Mouse (Mus musculus) kidney, postnatal 0 days (tissue): Measurements from ENCODE around the gene Pign. TPM values are rescaled to one million over a fixed set of nuclear protein-coding genes. Genes with fewer than 3 reads are reported as not detected.

Source experiments
- ATAC-seq: fragments of 200-750 bp; cut with Nextera tagmentation; replicated peaks from 2 replicates; pipeline ENCODE4 v1.8.0; 2017; ENCODE audit warnings: low read depth, moderate number of reproducible peaks, moderate TSS enrichment, moderate library complexity; ENCODE audit not compliant: low FRiP score
- DNase-seq: peaks from one replicate; pipeline ENCODE4 v3.0.0-alpha.2; 2016; ENCODE audit warnings: low spot score
- H3K27ac ChIP-seq: fragments of 300-500 bp; sonication (generic); 2 replicates; pipeline ENCODE4 v1.5.1; 2014; ENCODE audit warnings: mild to moderate bottlenecking
- H3K27me3 ChIP-seq: fragments of 300-500 bp; sonication (generic); 2 replicates; pipeline ENCODE4 v1.6.1; 2014; ENCODE audit warnings: low read length, mixed read lengths; ENCODE audit not compliant: insufficient read depth
- H3K36me3 ChIP-seq: fragments of 300-500 bp; sonication (generic); 2 replicates; pipeline ENCODE4 v1.6.1; 2014; ENCODE audit warnings: low read length, mixed read lengths; ENCODE audit not compliant: insufficient read depth
- H3K4me1 ChIP-seq: fragments of 300-500 bp; sonication (generic); replicated peaks from 2 replicates; pipeline ENCODE4 v1.6.1; 2014; ENCODE audit warnings: antibody characterized with exemption, low read length, mixed read lengths; ENCODE audit not compliant: insufficient read depth
- H3K4me2 ChIP-seq: fragments of 300-500 bp; sonication (generic); 2 replicates; pipeline ENCODE4 v1.6.1; 2014; ENCODE audit warnings: mild to moderate bottlenecking, low read length, moderate library complexity, mixed read lengths
- H3K4me3 ChIP-seq: fragments of 300-500 bp; sonication (generic); replicated peaks from 2 replicates; pipeline ENCODE4 v1.5.1; 2014; ENCODE audit warnings: low read depth, low read length
- H3K9ac ChIP-seq: fragments of 300-500 bp; sonication (generic); 2 replicates; pipeline ENCODE4 v1.6.1; 2014; ENCODE audit warnings: low read depth, low read length
- H3K9me3 ChIP-seq: fragments of 300-500 bp; sonication (generic); replicated peaks from 2 replicates; pipeline ENCODE4 v1.6.1; 2016; ENCODE audit warnings: low read length, inconsistent platforms, mixed read lengths
- CTCF ChIP-seq: IDR thresholded peaks from 2 replicates; pipeline ENCODE4 v1.5.1; 2016; ENCODE audit warnings: antibody characterized with exemption, low read depth, mild to moderate bottlenecking, moderate library complexity
- WGBS: fragments of 180-500 bp; shearing (Covaris S2); extraction: QIAGEN DNeasy Blood & Tissue Kit; methylation state at CpG from one replicate; pipeline ENCODE4 v1.1.7; 2014; 5-methylcytosine and 5-hydroxymethylcytosine counted together
- polyA plus RNA-seq: library from polyadenylated mRNA; unstranded; fragments of >200 nt; fragmentation: Nextera tagmentation; extraction: Ambion mirVana; gene quantifications from 2 replicates; pipeline ENCODE4 v1.2.1, GENCODE M21; 2015

Gene Pign
- polyA plus RNA-seq, 1 experiment from 2014 or later, result 9.6 TPM

GRCm38 (mm10) chr1:105660015-105660414, 3.5 kb downstream of the Pign start:
- 19% methylated on average over 3 of the region's 3 CpGs for WGBS
- no peak overlapping the region for H3K4me2 ChIP-seq
- no peak overlapping the region for H3K9ac ChIP-seq
- no peaks in the 10 kb centered on the region for H3K9me3 ChIP-seq
- no peak overlapping the region for H3K4me3 ChIP-seq
- TF ChIP-seq CTCF, result peak; percentile 86
- 0 out of 2 replicates have a peak, but pooled peaks cover 4% of the 10 kb centered on the region for H3K4me1 ChIP-seq
- 0 out of 2 replicates have a peak, but pooled peaks cover 4% of the 10 kb centered on the region for H3K36me3 ChIP-seq
- no peak overlapping the region for H3K27ac ChIP-seq
- no peaks in the 10 kb centered on the region for H3K27me3 ChIP-seq
- DNase-seq (peak; percentile 76), ATAC-seq (no peak)

GRCm38 (mm10) chr1:105653981-105654380, 9.5 kb downstream of the Pign start:
- no peak for TF ChIP-seq CTCF
- Histone ChIP-seq H3K4me1 (no peaks in the 10 kb centered on the region), H3K4me2 (no peak overlapping the region), H3K9me3 (no peaks in the 10 kb centered on the region), H3K36me3 (0 out of 2 replicates have a peak, but pooled peaks cover 4% of the 10 kb centered on the region), H3K4me3 (no peak overlapping the region), H3K27me3 (no peaks in the 10 kb centered on the region), H3K27ac (no peak overlapping the region), H3K9ac (no peak overlapping the region)
- ATAC-seq (no peak), DNase-seq (no peak)
- WGBS, result 98% methylated on average over 1 of the region's 1 CpGs

GRCm38 (mm10) chr1:105650650-105651049, 12.8 kb downstream of the Pign start:
- 89% methylated on average over 1 of the region's 1 CpGs for WGBS
- no peak overlapping the region for H3K9ac ChIP-seq

GRCm38 (mm10) chr1:105644093-105644492, 19.4 kb downstream of the Pign start:
- H3K27ac ChIP-seq, result no peak overlapping the region
- no peaks in the 10 kb centered on the region for H3K4me1 ChIP-seq
- peaks cover 28% of the 10 kb centered on the region; the same call in 1 of the 2 replicates for H3K36me3 ChIP-seq
- H3K9ac ChIP-seq, result no peak overlapping the region
- H3K27me3 ChIP-seq, result no peaks in the 10 kb centered on the region
- H3K4me3 ChIP-seq, result no peak overlapping the region
- ATAC-seq (no peak), DNase-seq (no peak)
- 91% methylated on average over 3 of the region's 3 CpGs for WGBS
- no peak overlapping the region for H3K4me2 ChIP-seq
- no peaks in the 10 kb centered on the region for H3K9me3 ChIP-seq
- no peak for TF ChIP-seq CTCF

More at GRCm38 (mm10) chr1:105650650-105651049, 12.8 kb downstream of the Pign start:
- Histone ChIP-seq H3K4me3 (no peak overlapping the region), H3K9me3 (no peaks in the 10 kb centered on the region), H3K36me3 (0 out of 2 replicates have a peak, but pooled peaks cover 7% of the 10 kb centered on the region), H3K27me3 (no peaks in the 10 kb centered on the region), H3K4me2 (no peak overlapping the region), H3K27ac (no peak overlapping the region), H3K4me1 (no peaks in the 10 kb centered on the region)
- no peak for DNase-seq
- no peak for TF ChIP-seq CTCF
- no peak for ATAC-seq

- Histone ChIP-seq H3K9ac (no peak overlapping the region), H3K9me3 (no peaks in the 10 kb centered on the region), H3K4me3 (no peak overlapping the region), H3K4me1 (no peaks in the 10 kb centered on the region), H3K36me3 (no peaks in the 10 kb centered on the region), H3K27me3 (no peaks in the 10 kb centered on the region), H3K4me2 (no peak overlapping the region), H3K27ac (no peak overlapping the region)
- ATAC-seq (no peak), DNase-seq (peak; percentile 82)
- 36% methylated on average over 3 of the region's 3 CpGs for WGBS
- TF ChIP-seq CTCF, result peak; percentile 80
These were observed 33.0 kb downstream of the Pign start for GRCm38 (mm10) chr1:105630481-105630880.

- DNase-seq, result no peak
- 36% methylated on average over 2 of the region's 2 CpGs for WGBS
These were observed 73.8 kb downstream of the Pign start for GRCm38 (mm10) chr1:105589673-105590072.

GRCm38 (mm10) chr1:105588697-105589096, 74.8 kb downstream of the Pign start:
- DNase-seq (peak; percentile 8), ATAC-seq (no peak)
- Histone ChIP-seq H3K9me3 (no peaks in the 10 kb centered on the region), H3K36me3 (0 out of 2 replicates have a peak, but pooled peaks cover 2% of the 10 kb centered on the region), H3K4me2 (no peak overlapping the region), H3K9ac (no peak overlapping the region), H3K27me3 (no peaks in the 10 kb centered on the region), H3K4me3 (no peak overlapping the region), H3K27ac (no peak overlapping the region), H3K4me1 (no peaks in the 10 kb centered on the region)
- no peak for TF ChIP-seq CTCF
- WGBS, result 73% methylated on average over 5 of the region's 5 CpGs

More at GRCm38 (mm10) chr1:105589673-105590072, 73.8 kb downstream of the Pign start:
- H3K4me2 ChIP-seq, result no peak overlapping the region
- no peaks in the 10 kb centered on the region for H3K27me3 ChIP-seq
- H3K9ac ChIP-seq, result no peak overlapping the region
- 0 out of 2 replicates have a peak, but pooled peaks cover 2% of the 10 kb centered on the region for H3K36me3 ChIP-seq
- TF ChIP-seq CTCF, result no peak
- no peak overlapping the region for H3K4me3 ChIP-seq
- H3K4me1 ChIP-seq, result no peaks in the 10 kb centered on the region
- no peaks in the 10 kb centered on the region for H3K9me3 ChIP-seq
- no peak for ATAC-seq
- no peak overlapping the region for H3K27ac ChIP-seq
